Mouse (Mus musculus) A20 (cell line): ENCODE data around the gene Cblb.

ENCODE experiments used
- DNase-seq: peaks from one replicate; pipeline ENCODE4 v3.0.0-alpha.2; 2011; ENCODE audit warnings: low read depth, low spot score

Gene Cblb

DNA sequence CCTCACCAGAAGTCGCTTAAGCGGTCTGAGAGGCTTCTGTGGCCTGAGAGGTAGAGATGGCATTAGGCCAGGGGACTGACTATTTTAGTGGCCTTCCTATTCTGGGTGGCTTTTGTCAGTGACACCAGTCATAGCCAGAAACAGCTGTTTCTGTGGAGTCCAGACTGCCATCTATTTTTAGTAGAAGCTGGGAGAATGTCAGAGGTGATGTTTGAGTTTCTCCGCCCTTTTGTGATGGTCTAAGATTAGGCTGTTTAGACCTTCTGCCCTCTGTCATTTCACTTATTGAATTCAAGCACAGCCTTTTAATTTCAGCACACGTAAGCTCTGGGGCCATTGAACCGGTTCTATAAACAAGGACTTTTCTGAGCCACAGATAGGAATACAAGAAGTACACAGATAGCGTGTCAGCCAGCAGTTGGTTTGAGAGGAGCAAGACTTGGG, 40.8 kb downstream of the Cblb start:
- no peak for DNase-seq

DNA sequence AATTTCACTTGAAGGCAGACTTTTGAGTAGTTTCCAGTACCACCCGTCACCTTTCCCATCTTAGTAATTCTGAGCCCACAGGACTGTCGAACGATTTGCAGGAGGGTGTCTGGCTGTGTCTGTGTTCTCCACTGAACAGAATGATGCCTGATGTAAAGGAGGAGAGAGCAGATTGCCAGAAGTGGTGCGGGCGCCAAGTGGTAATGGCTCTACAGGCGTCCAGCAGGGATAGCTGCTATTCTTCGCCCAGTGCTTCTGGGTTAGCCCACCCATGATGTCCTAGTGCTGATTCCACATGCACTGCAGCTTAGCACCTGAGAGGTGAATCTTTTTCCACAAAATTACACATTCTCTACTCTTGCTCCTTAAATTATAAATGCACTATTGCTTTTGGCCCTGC, 45.6 kb downstream of the Cblb start:
- no peak for DNase-seq

GRCm38 (mm10) chr16:52077901-52078300, 46.9 kb downstream of the Cblb start:
- no peak for DNase-seq

DNA sequence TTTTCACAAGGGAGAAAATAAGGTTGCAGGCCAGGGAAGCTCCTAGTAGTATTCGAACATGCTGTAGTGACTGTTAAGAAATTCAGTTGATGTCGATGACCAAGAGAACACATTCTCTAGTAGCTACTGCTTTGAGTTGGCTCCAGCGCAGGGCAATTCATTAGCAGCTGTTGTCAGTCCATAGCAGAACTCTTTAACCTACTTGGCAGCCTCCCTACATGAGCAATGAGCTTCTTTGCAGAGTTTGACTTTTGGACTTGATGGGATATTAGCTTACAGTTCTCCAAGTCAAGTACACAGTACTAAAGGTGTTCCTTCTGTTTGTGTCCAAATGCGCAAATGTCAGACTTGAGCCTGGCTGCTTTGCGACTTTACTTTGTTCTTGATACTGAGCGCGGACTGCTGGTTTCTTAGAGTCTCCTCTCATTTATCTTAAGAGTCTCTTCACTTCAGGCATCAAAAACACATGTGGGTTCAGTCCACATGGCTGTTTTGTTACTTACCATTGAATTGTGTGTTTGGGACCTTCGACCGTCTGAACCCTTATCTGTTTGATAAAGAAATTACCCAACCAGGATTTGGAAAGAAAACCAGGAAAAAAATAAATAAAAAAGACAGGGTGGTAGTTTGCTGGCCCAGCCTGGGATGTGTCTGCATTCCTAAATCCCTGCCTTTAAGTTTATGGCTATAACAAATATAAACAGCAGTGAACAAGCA, 47.9 kb downstream of the Cblb start:
- DNase-seq, result no peak

DNA sequence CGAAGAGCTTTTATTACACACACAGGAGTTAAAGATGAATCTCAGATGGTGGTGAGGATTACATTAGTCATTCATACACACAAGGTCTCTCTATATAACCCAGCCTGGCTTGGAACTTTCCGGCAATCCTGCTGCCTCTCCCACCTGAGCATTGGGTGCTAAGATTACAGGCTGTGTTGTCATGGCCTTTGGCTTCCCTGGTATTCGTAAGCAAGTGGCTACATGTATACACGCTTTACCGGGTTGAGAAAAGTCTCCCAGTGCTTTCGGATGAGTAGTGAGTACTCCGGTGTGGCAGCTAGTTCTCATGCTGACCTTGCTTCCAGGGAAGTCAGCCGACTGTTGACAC, 48.4 kb downstream of the Cblb start:
- DNase-seq, result no peak

DNA sequence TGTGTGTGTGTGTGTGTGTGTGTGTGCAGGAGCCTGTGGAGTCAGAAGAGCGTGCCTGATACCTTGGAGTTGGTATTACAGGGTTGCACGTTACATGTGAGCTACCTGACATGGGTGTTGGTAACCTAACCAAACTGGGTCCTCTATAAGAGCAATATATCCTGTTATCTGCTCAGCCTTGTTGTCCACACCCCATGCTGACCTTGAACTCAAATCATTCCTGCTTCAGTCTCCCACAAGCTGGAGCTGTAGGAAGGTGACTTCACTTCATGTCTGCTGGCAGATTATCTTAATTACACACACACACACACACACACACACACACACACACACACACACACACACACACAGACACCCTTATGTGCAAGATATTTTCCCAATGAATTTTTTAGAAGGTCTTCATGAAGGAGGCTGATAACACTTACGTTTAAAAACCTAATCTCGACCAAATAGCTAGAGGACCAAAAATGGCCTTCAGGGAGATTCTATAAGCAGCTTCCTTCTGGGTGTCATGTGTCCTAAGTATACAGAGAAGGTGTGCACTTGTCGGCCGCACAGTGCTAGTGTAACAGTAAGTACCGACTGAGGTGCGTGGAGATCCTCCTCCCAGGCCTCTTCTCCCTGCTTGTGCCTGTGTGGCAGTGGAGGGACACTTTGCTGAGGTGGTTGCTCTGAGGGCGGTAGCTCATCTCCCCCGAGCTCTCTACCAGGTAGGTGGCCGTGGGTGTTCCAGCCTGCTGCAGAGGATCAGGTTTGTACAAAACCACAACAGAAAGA, 49.8 kb downstream of the Cblb start:
- DNase-seq, result no peak

GRCm38 (mm10) chr16:52081756-52082155, 50.7 kb downstream of the Cblb start:
- DNase-seq, result no peak

GRCm38 (mm10) chr16:52086793-52087450, 55.9 kb downstream of the Cblb start:
- no peak for DNase-seq

- no peak for DNase-seq
Observed at GRCm38 (mm10) chr16:52089354-52089753, 58.3 kb downstream of the Cblb start.

DNA sequence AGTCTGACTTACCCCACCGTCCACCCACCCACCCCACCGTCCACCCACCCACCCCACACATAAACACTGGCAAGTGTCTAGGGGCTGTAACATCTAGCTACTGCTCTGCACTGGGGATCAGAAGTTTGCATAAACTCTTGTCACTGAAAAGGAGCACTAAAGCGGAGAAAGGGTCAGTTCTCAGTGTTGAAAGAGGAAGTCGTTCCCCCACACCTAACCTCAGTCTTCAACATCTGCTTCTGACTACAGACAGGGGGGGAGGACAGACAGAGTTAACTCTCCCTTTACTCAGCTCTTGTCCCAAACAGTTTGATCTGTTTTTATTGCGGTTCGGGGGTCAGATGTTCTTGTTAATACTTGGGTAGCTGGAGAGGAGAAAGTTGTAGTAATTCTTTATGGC, 59.9 kb downstream of the Cblb start:
- DNase-seq, result peak; percentile 87

DNA sequence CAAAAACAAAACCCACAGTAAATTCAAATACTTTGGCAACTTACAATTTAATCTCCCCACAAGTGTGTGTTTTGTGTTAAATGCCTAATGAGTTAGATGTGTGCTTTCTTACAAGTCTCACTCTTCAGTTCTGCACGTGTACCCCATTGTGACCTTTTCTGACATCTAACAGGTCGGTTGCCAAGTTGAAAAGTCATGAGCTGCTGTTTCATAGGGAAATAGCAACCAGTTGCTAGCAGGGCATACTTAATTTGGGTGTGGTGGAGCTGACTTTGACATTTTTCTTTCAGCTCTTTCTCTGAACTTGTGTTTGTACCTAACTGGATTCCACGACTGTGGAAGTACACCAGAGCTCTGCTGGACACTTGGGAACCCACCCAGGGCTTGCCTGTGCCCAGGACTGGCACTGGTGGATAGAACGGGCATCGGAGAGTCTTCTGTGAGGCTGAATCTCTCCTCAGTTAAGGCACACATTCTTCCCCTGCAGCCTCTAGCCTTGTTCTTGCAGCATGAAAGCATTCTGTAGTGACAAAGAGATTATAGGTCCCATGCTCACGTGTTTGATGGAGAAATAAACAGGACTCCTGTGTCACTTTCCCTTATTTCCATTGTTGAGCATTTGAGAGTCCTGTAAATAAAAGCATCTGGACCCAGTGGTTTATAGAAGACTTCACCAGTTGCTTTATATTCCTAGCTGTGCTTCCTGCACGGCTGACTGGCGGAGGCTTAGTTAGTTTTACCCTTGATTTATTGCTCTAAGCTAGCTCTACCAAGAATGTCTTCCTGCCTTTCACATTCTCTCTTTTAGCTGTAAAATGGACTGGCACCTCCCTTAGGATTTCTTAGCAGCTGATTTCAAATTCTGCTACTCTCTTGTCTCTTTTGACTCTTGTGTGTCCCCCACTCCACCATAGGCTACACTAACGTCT, 62.6 kb downstream of the Cblb start:
- peak; percentile 38 for DNase-seq

- no peak for DNase-seq
Observed at GRCm38 (mm10) chr16:52094735-52095459, 63.9 kb downstream of the Cblb start.

DNA sequence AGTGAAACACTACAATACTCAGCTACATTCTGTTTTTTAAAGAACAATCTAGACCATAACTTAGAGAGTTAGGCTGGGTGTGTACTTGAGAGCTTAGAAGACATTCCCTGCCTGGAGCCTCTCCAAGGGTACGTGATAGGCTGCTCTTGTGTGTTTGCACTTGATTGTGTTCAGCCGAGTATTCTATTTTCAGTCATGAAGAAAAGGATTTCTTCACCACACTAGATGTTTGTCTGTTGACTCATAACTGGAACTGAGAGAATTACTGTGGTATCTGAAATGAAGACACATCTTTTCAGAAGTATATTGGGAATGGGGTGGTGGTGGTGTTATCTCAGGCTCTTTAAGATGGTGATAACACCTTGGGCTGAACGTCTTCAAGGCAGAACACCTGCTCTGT, 64.6 kb downstream of the Cblb start:
- DNase-seq, result no peak

- no peak for DNase-seq
Observed at GRCm38 (mm10) chr16:52100466-52100865, 69.4 kb downstream of the Cblb start.

GRCm38 (mm10) chr16:52104608-52105007, 73.6 kb downstream of the Cblb start:
- no peak for DNase-seq

DNA sequence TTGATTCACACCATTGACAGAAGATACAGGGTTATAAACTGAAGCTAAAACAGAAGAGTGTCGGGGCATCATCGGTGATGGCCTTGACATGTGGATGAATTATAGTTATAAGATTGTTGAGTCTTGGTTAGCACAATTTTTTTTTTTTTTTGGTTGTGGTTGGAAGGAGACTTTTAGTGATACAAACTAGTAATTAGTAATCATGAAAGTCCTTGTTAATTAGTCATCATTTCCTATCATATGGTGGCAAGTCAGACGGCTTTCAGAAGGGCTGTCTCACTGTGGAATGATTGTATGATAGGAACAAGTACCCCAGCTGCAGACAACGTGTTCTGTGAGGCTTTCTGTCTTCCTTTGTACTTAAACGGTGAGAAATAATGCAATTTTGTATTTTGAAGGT, 76.8 kb downstream of the Cblb start:
- DNase-seq, result no peak

- DNase-seq, result no peak
Observed at GRCm38 (mm10) chr16:52114473-52114872, 83.4 kb downstream of the Cblb start.

DNA sequence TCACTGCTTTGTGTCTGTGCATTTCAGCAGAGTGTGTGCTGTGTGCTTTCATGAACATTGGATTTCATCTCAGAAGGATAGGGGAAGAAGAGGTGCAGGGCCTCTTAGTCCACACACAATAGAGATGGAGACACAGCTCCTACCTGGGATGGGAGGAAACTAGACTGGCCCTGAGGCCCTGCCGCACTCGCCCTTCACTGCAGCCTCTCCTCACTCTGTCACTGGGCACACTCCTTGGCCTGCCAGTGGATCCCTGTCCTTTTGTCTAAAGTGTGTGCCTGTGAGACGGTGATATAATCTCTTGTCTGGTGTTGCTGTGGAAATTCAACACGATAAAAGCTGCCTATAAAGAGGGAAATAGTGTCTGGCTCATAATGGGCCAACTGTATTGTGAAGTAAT, 88.0 kb downstream of the Cblb start:
- DNase-seq, result no peak

DNA sequence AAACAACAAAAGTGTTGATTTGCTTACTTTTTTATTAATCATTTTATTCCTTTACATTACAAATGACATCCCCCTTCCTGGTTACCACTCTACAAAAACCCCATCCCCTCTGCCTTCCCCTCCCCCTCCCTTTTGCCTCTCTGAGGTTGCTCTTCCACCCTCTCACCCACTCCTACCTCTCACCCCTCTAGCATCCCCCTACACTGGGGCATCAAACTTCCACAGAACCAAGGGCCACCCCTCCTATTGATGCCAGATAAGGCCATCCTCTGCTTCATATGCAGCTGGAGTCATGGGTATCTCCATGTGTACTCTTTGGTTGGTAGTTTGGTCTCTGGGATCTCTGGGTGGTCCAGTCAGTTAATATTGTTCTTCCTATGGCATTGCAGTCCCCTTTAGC, 93.9 kb downstream of the Cblb start:
- no peak for DNase-seq

GRCm38 (mm10) chr16:52125896-52126295, 94.9 kb downstream of the Cblb start:
- DNase-seq, result no peak

DNA sequence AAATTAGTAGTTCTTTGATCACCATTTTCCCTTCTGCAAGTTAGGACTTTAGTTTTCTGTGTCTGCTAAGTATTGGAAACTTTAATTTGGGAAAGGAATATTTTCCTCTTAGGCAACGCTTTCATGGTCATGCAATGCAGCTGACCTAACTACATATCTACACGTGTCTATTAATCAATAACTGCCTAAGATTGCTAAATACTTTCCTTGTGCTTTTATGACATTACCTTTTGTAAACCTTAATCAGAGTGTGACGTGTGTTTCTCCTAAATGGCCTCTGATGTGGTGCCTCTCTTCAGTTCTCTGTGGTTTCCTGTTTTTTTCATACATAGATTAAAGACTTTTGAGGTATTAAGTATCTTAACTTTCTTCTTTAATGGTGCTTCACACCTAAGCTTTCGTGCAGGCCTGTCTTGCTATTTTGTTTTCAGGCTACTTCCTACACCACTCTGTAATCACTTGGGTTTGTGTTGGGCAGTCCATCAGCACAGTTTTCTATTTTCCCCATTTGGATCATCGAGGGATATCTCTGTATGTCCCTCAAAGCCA, 98.4 kb downstream of the Cblb start:
- no peak for DNase-seq
